Mouse (Mus musculus) midbrain, embryonic 14.5 days (tissue): Measurements from ENCODE around the gene Akip1. TPM values are rescaled to one million over a fixed set of nuclear protein-coding genes. Genes with fewer than 3 reads are reported as not detected.

Experiments used
- ATAC-seq: fragments of 200-750 bp; cut with Nextera tagmentation; 2 replicates; pipeline ENCODE4 v1.8.0; 2017; ENCODE audit warnings: moderate number of reproducible peaks, moderate library complexity; ENCODE audit not compliant: low FRiP score, low TSS enrichment
- DNase-seq: peaks from one replicate; pipeline ENCODE4 v3.0.0-alpha.2; 2015
- H3K27ac ChIP-seq: fragments of 300-500 bp; sonication (generic); replicated peaks from 2 replicates; pipeline ENCODE4 v1.5.1; 2014; ENCODE audit warnings: mild to moderate bottlenecking, low read depth, low read length, moderate library complexity
- H3K27me3 ChIP-seq: fragments of 300-500 bp; sonication (generic); 2 replicates; pipeline ENCODE4 v1.6.1; 2014; ENCODE audit warnings: low read length, control low read depth, mixed read lengths; ENCODE audit not compliant: control insufficient read depth, insufficient read depth
- H3K36me3 ChIP-seq: fragments of 300-500 bp; sonication (generic); 2 replicates; pipeline ENCODE4 v1.6.1; 2014; ENCODE audit warnings: low read length, control low read depth; ENCODE audit not compliant: control insufficient read depth, insufficient read depth
- H3K4me1 ChIP-seq: fragments of 300-500 bp; sonication (generic); 2 replicates; pipeline ENCODE4 v1.6.1; 2014; ENCODE audit warnings: mild to moderate bottlenecking, antibody characterized with exemption, low read length, control low read depth; ENCODE audit not compliant: control insufficient read depth, insufficient read depth
- H3K4me2 ChIP-seq: fragments of 300-500 bp; sonication (generic); 2 replicates; pipeline ENCODE4 v1.6.1; 2014; ENCODE audit warnings: mild to moderate bottlenecking, low read length, moderate library complexity
- H3K4me3 ChIP-seq: fragments of 300-500 bp; sonication (generic); replicated peaks from 2 replicates; pipeline ENCODE4 v1.5.1; 2014; ENCODE audit warnings: low read depth, low read length
- H3K9ac ChIP-seq: fragments of 300-500 bp; sonication (generic); replicated peaks from 2 replicates; pipeline ENCODE4 v1.6.1; 2014; ENCODE audit warnings: mild to moderate bottlenecking, low read length, moderate library complexity
- H3K9me3 ChIP-seq: fragments of 300-500 bp; sonication (generic); 2 replicates; pipeline ENCODE4 v1.6.1; 2016; ENCODE audit warnings: low read length, control low read depth, mixed read lengths; ENCODE audit not compliant: control insufficient read depth
- WGBS: fragments of 180-500 bp; shearing (Covaris S2); extraction: QIAGEN DNeasy Blood & Tissue Kit; methylation state at CpG from one replicate; pipeline ENCODE4 v1.1.7; 2014; 5-methylcytosine and 5-hydroxymethylcytosine counted together
- polyA plus RNA-seq: library from polyadenylated mRNA; unstranded; fragments of >200 nt; fragmentation: Nextera tagmentation; extraction: Ambion mirVana; gene quantifications from 2 replicates; pipeline ENCODE4 v1.2.1, GENCODE M21; 2014

Gene Akip1
- polyA plus RNA-seq, 1 experiment from 2014 or later: 10.0 TPM

DNA sequence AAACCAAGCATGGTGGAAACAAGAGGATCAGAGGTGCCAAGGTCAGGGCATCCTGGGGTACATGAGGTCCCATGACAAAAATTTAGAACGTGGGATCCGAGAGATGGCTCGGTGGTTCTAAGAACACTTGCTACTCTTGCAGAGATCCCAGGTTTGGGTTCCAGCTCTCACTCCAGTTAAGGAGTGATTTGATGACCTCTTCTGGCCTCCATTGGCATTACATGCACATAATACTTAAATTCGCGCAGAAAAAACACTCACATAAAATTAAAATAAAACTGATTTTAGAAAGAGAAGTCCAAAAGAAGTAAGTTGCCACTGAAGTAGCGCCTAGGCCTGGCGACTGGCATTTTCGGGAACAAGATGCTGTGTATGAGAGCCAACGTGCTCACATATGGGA is 15.8 kb downstream of the Akip1 start:
- H3K4me2 ChIP-seq: no peak overlapping the region
- WGBS: 63% methylated on average over 9 of the region's 9 CpGs
- peak; percentile 72 for DNase-seq
- no peaks in the 10 kb centered on the region for H3K27me3 ChIP-seq
- no peaks in the 10 kb centered on the region for H3K36me3 ChIP-seq
- H3K9ac ChIP-seq: no peak overlapping the region
- no peak overlapping the region for H3K4me3 ChIP-seq
- no peaks in the 10 kb centered on the region for H3K9me3 ChIP-seq
- ATAC-seq: no peak
- H3K4me1 ChIP-seq: no peaks in the 10 kb centered on the region
- no peak overlapping the region for H3K27ac ChIP-seq

DNA sequence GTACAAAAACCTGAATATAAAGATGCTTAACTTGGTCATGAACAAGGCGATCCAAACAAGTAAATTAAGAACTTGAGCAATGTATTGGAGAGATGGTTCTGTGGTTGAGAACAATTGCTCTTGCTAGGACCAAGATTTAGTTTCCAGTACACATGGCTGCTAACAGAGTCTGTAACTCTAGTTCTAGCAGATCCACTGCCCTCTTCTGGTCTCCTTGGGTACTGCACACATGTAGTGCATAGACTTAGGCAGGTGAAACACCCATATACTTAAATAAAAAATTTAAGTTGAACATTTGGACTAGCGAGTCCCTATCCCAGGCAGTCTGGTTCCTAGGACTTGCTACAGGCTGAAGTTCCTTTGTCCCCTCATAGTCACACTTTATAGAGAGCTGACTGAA is 19.1 kb downstream of the Akip1 start:
- no peak for DNase-seq
- H3K9me3 ChIP-seq: no peaks in the 10 kb centered on the region
- no peak for ATAC-seq
- H3K4me3 ChIP-seq: no peak overlapping the region
- 97% methylated on average over 2 of the region's 2 CpGs for WGBS
- H3K27ac ChIP-seq: no peak overlapping the region
- no peak overlapping the region for H3K9ac ChIP-seq
- H3K27me3 ChIP-seq: no peaks in the 10 kb centered on the region
- no peak overlapping the region for H3K4me2 ChIP-seq
- H3K36me3 ChIP-seq: no peaks in the 10 kb centered on the region
- H3K4me1 ChIP-seq: no peaks in the 10 kb centered on the region

DNA sequence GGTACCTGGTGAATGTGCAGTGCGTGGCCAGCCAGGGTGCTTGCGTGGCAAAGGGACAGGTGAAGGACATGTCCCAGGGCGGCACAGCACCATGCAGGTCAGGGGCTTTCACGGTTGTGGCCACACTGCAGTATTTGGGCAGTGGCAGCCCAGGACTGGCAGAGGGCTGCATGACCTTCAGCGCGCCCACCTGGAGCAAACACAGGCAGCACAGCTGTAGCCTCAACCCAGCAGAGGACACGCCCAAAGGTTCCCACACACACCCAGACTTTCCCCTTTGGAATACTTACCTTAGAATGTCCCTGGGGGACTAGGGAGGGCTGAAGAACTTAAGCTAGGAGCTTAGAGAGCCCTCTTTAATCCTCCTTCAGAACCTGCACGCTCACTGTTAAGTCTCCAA is 19.6 kb downstream of the Akip1 start:
- ATAC-seq: no peak

DNA sequence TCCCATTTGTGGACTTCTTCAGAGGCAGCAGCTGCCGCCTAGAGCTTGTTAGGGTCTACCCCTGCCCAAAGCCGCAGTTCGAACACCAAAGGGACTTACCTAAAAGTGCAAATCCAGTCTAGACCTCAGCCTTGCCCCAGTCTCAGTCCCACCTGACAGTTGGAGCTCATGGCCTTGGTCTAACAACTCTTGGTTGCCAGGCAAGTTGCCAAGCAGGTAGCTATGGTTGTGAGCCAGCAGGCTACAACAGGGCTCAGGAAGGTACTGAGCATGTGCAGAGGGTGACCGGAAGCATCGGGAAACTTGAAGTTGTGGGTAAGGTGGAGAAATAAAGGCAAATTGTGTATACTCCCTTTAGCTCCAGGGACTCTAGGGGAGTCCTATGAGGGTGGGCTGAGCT is 20.2 kb downstream of the Akip1 start, which contains the start of gene BC051019:
BC051019 (minus strand) TSS at position 154 of the 400 bp plus-strand sequence.
- Histone ChIP-seq H3K4me1 (no peaks in the 10 kb centered on the region), H3K27me3 (no peaks in the 10 kb centered on the region), H3K9ac (no peak within 1 kb of the TSS), H3K27ac (no peak within 1 kb of the TSS), H3K36me3 (no peaks in the 10 kb centered on the region), H3K4me3 (no peak within 1 kb of the TSS), H3K4me2 (no peak within 1 kb of the TSS), H3K9me3 (no peaks in the 10 kb centered on the region)
- WGBS: 91% methylated on average over 5 of the region's 5 CpGs
- no peak for DNase-seq
- ATAC-seq: no peak

More for the DNA sequence above, 19.6 kb downstream of the Akip1 start:
- H3K36me3 ChIP-seq: no peaks in the 10 kb centered on the region
- no peak overlapping the region for H3K4me2 ChIP-seq
- H3K4me3 ChIP-seq: no peak overlapping the region
- H3K4me1 ChIP-seq: no peaks in the 10 kb centered on the region
- H3K27ac ChIP-seq: no peak overlapping the region
- no peaks in the 10 kb centered on the region for H3K9me3 ChIP-seq
- H3K27me3 ChIP-seq: no peaks in the 10 kb centered on the region
- 96% methylated on average over 8 of the region's 8 CpGs for WGBS
- DNase-seq: no peak
- no peak overlapping the region for H3K9ac ChIP-seq

DNA sequence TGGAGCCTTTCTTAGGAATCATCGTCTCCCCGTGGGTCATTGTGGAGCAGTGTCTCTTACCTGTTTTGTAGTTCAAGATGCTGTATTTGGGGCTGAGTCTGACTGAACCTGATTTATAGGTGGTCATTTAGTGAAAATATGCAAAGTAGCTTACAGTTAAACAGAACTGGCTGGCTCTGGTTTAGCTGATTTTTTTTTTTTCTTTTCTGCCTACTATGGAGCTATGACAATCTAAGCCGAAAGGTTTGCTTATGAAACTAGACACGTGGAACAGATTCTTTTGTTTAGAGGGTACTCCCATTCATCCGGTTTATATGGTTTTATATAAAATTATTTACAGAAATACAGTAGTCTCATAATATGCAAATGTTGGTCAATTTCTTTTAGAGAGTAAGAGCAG is 28.1 kb downstream of the Akip1 start, which contains the start of gene Ascl3:
Ascl3 (minus strand) TSS at position 101 of the 400 bp plus-strand sequence.
- Histone ChIP-seq H3K4me2 (no peak within 1 kb of the TSS), H3K36me3 (peaks cover 26% of the 10 kb centered on the region), H3K9me3 (no peaks in the 10 kb centered on the region), H3K4me3 (no peak within 1 kb of the TSS), H3K27me3 (no peaks in the 10 kb centered on the region), H3K9ac (no peak within 1 kb of the TSS), H3K4me1 (no peaks in the 10 kb centered on the region), H3K27ac (no peak within 1 kb of the TSS)
- DNase-seq (no peak), ATAC-seq (no peak)
- 90% methylated on average over 5 of the region's 5 CpGs for WGBS

DNA sequence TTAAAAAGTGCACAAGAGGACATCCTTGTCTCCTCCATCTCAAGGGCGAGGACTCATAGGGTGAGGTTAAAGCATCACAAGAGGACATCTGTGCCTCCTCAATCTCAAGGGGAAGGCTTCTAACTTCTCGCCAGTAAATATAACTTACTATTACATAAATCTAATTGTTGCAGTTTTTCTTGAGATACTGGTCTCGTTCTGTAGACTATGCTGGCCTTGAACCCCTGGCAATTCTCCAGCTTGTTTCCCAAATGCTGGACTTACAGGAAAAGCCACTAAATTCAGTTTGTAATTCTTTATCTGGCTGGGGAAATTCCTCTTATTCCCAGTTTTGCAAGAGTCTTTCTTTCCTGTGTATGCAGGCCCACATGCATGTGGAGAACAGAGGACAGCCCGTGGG is 31.3 kb downstream of the Akip1 start:
- H3K27me3 ChIP-seq: no peaks in the 10 kb centered on the region
- no peaks in the 10 kb centered on the region for H3K4me1 ChIP-seq
- H3K4me3 ChIP-seq: no peak overlapping the region
- no peak for DNase-seq
- ATAC-seq: no peak
- no peak overlapping the region for H3K9ac ChIP-seq
- no peak overlapping the region for H3K27ac ChIP-seq
- no peak overlapping the region for H3K4me2 ChIP-seq
- 93% methylated on average over 4 of the region's 4 CpGs for WGBS
- H3K36me3 ChIP-seq: peaks cover 49% of the 10 kb centered on the region
- H3K9me3 ChIP-seq: no peaks in the 10 kb centered on the region

DNA sequence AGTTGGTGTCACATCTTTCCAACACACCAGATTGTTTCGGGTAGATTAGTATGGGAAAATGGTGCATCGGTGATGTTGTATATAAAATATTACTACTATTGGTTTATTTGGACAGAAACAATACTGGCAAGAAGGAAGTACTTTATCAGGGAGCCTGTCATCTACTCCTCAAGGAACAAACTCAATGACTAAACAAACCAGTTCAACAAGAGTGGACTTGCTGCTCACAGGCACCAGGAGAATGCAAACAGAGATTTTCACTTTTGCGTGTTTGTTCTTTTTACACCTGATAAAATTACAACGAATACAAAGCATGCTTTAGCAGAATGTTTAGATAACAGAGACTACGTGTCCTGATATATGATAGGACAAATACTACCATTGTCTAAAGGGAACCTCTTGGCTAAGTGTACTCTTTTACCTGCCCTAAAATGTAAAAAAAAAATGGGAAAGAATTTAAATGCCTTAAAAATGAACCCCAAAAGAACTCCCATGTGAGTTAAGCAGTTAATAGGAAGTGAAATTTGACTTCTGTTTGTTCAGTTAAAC is 36.4 kb downstream of the Akip1 start:
- 94% methylated on average over 5 of the region's 5 CpGs for WGBS

DNA sequence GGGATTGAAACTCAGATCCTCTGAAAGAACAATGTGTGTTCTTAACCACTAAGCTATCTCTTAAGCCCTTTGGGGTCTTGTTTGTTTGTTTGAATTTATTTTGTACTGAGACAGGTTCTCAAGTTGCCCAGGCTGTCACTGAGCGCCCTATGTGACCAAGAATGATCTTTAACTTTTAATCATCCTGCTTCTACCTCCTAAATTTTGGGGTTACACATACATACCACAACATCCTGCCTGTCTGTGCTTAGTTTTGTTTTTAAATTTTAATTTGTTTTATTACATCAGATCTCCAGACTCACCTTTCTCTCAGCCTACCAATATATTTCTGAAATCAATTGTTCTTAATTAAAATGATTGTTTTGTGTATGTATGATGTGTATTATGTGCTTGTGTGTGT is 37.6 kb downstream of the Akip1 start:
- ATAC-seq (no peak), DNase-seq (no peak)
- H3K36me3 ChIP-seq: peaks cover 81% of the 10 kb centered on the region
- H3K27me3 ChIP-seq: no peaks in the 10 kb centered on the region
- H3K4me2 ChIP-seq: no peak overlapping the region
- no peak overlapping the region for H3K27ac ChIP-seq
- 98% methylated on average over 1 of the region's 1 CpGs for WGBS
- no peak overlapping the region for H3K4me3 ChIP-seq
- no peaks in the 10 kb centered on the region for H3K4me1 ChIP-seq
- no peaks in the 10 kb centered on the region for H3K9me3 ChIP-seq
- no peak overlapping the region for H3K9ac ChIP-seq

More for the DNA sequence above, 36.4 kb downstream of the Akip1 start:
- no peak for DNase-seq
- peaks cover 85% of the 10 kb centered on the region for H3K36me3 ChIP-seq
- no peak overlapping the region for H3K9ac ChIP-seq
- no peak for ATAC-seq
- no peaks in the 10 kb centered on the region for H3K4me1 ChIP-seq
- H3K4me3 ChIP-seq: no peak overlapping the region
- no peak overlapping the region for H3K27ac ChIP-seq
- no peaks in the 10 kb centered on the region for H3K9me3 ChIP-seq
- no peak overlapping the region for H3K4me2 ChIP-seq
- no peaks in the 10 kb centered on the region for H3K27me3 ChIP-seq

DNA sequence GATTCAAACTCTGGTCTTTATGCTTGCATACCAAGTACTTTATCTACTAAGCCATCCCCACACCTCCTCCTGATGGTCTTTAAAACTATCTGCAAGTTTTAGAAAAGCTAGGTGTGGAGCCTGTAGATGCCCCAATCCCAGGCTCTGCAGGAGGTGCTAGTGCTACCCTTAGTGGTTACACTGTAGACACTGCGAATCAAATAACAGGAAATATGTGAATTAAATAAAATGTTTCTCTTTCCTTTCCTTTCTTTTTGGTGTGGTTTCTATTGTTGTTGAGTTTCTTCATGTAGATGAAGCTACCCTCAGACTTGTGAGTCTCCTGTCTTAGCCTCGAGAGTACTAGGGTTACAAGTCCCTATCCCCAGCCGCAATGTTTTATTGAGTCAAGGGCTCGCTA is 38.2 kb downstream of the Akip1 start:
- Histone ChIP-seq H3K4me1 (no peaks in the 10 kb centered on the region), H3K9ac (no peak overlapping the region), H3K4me3 (no peak overlapping the region), H3K4me2 (no peak overlapping the region), H3K27me3 (no peaks in the 10 kb centered on the region), H3K36me3 (peaks cover 74% of the 10 kb centered on the region), H3K27ac (no peak overlapping the region), H3K9me3 (no peaks in the 10 kb centered on the region)
- DNase-seq: no peak
- 90% methylated on average over 4 of the region's 4 CpGs for WGBS
- ATAC-seq: no peak
